Mouse (Mus musculus): ENCODE measurements at regions not wholly inside any gene's neighbourhood (a gene's known extent, or its start where the extent isn't known, plus 50 kb on each side); places are given as distances from the start of the nearest gene placed in this dataset.
"Not testable (repeated sequence)": the region's sequence is repeated elsewhere in the genome, so short reads cannot be mapped to it uniquely, and the experiment has no call there.

- Histone ChIP-seq H3K36me3 (no peaks in the 10 kb centered on the region), H3K9ac (replicated peaks) (no peak overlapping the region), H3K9me3 (no peaks in the 10 kb centered on the region), H3K4me2 (replicated peaks) (no peak overlapping the region), H3K4me1 (replicated peaks) (no peaks in the 10 kb centered on the region), H3K4me3 (replicated peaks) (no peak overlapping the region), H3K27me3 (no peaks in the 10 kb centered on the region), H3K27ac (no peak overlapping the region)
- 90% methylated on average over 7 of the region's 7 CpGs for WGBS
- no peak for ATAC-seq
Observed at GRCm38 (mm10) chr12:113241373-113242193, 55.9 kb downstream of the Tmem121 start.

GRCm38 (mm10) chr12:113242194-113242510 lies 56.4 kb downstream of the Tmem121 start:
- Histone ChIP-seq H3K36me3 (no peaks in the 10 kb centered on the region), H3K9ac (replicated peaks) (no peak overlapping the region), H3K27ac (no peak overlapping the region), H3K4me3 (replicated peaks) (no peak overlapping the region), H3K4me2 (replicated peaks) (no peak overlapping the region), H3K9me3 (no peaks in the 10 kb centered on the region), H3K27me3 (no peaks in the 10 kb centered on the region), H3K4me1 (replicated peaks) (no peaks in the 10 kb centered on the region)
- WGBS = 87% methylated on average over 3 of the region's 3 CpGs
- ATAC-seq = no peak

GRCm38 (mm10) chr12:113244685-113245084 lies 59.0 kb downstream of the Tmem121 start:
- Histone ChIP-seq H3K9ac (replicated peaks) (no peak overlapping the region), H3K4me2 (replicated peaks) (no peak overlapping the region), H3K27ac (no peak overlapping the region), H3K36me3 (no peaks in the 10 kb centered on the region), H3K9me3 (no peaks in the 10 kb centered on the region), H3K4me1 (replicated peaks) (no peaks in the 10 kb centered on the region), H3K27me3 (no peaks in the 10 kb centered on the region), H3K4me3 (replicated peaks) (no peak overlapping the region)
- 90% methylated on average over 2 of the region's 2 CpGs for WGBS
- ATAC-seq = 0 out of 2 replicates have a peak, but pooled peaks have one; percentile 30

- H3K4me1 ChIP-seq (replicated peaks); H3K9ac ChIP-seq (replicated peaks); H3K4me2 ChIP-seq (replicated peaks); H3K36me3 ChIP-seq; ATAC-seq; H3K27ac ChIP-seq; H3K4me3 ChIP-seq (replicated peaks); H3K27me3 ChIP-seq; H3K9me3 ChIP-seq: not testable (repeated sequence)
- 89% methylated on average over 2 of the region's 2 CpGs for WGBS
Observed at GRCm38 (mm10) chr12:113253446-113254424, 68.0 kb downstream of the Tmem121 start.

DNA sequence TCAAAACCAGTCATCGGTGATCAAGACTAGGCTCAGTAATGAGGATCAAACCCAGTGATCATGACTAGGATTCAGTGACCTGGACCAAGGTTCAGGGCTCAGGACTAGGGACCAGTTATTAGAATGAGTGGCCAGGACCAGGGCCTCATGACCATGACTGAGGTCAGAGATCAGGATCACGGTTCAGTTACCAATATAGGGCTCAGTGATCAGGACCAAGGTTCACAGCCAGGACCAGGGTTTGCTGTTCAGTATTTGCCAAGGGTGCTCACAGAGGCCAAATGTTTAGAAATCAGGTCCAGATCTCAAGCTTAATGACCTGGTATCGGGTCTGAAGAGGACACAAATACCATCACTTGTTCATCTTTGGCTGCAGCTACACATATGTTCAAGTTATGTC lies 69.6 kb downstream of the Tmem121 start:
- Histone ChIP-seq H3K36me3 (no peaks in the 10 kb centered on the region), H3K4me3 (replicated peaks) (no peak overlapping the region), H3K27ac (no peak overlapping the region), H3K9me3 (no peaks in the 10 kb centered on the region), H3K27me3 (no peaks in the 10 kb centered on the region), H3K9ac (replicated peaks) (no peak overlapping the region), H3K4me2 (replicated peaks) (no peak overlapping the region), H3K4me1 (replicated peaks) (no peaks in the 10 kb centered on the region)
- no peak for ATAC-seq
- 87% methylated on average over 3 of the region's 3 CpGs for WGBS

DNA sequence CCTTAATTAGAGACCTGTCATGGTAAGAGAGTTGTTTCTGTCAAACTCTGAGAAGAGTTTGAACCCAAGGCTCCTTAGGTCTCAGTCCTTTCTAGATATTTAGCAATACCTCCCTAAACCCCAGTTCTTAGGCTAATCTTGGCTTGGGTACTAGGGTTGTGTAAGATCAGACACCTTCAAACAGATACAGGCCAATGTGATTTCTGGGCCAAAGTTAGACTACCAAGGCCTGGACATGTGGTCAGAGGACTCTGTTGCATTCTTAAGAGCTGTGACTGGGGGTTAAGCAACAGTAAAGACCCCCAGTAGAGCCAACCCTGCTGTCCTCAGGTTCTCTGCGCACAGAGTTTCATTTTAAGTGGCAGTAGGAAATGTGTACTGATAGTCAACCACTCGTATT lies 70.9 kb downstream of the Tmem121 start:
- Histone ChIP-seq H3K4me3 (replicated peaks) (no peak overlapping the region), H3K27ac (no peak overlapping the region), H3K9me3 (no peaks in the 10 kb centered on the region), H3K27me3 (no peaks in the 10 kb centered on the region), H3K4me1 (replicated peaks) (no peaks in the 10 kb centered on the region), H3K36me3 (no peaks in the 10 kb centered on the region), H3K4me2 (replicated peaks) (no peak overlapping the region), H3K9ac (replicated peaks) (no peak overlapping the region)
- 74% methylated on average over 2 of the region's 2 CpGs for WGBS
- ATAC-seq = no peak

DNA sequence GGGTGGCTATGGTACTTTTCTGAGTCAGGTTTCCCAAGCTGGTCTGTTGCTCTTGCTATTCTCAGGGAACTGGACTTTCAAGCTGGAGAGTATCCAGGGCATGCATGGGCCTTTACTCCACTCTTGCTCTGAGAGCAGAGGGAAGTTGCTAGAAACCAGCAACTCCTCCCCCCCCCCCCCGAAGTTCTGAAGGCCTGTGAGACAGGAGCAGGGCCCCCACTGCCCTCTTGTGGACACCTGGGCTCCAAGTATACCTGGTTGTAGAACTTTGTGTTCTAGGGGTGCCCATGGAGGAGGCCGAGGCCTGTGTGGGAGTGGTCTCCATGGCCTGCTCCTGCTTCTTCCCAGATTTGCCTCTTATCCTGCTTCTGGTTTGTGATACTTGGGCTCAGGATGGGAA lies 71.5 kb downstream of the Tmem121 start:
- no peak overlapping the region for H3K4me2 ChIP-seq (replicated peaks)
- H3K27ac ChIP-seq = no peak overlapping the region
- no peaks in the 10 kb centered on the region for H3K36me3 ChIP-seq
- 44% methylated on average over 2 of the region's 2 CpGs for WGBS
- no peaks in the 10 kb centered on the region for H3K27me3 ChIP-seq
- no peaks in the 10 kb centered on the region for H3K9me3 ChIP-seq
- H3K4me3 ChIP-seq (replicated peaks) = no peak overlapping the region
- no peak for ATAC-seq
- H3K4me1 ChIP-seq (replicated peaks) = no peaks in the 10 kb centered on the region
- H3K9ac ChIP-seq (replicated peaks) = no peak overlapping the region

DNA sequence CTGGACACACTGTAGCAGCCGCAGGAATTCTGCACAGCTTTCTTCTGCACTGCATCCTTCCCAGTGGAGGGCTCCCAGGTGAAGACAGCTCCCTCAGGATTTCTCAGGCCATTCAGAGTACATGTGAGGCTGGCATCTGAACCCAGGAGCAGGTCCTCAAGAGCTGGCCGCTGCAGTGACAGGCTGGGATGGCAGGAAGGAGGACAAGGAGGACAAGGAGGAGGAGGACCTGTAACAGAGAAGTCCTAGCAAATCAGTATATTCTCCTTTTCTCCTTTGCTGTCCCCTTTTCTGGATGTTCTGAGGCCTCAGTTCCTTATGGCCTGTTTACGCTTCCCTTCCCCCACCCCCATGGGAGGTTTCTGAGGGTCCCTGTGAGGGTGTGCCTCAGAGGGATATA lies 73.7 kb downstream of the Tmem121 start:
- Histone ChIP-seq H3K36me3 (no peaks in the 10 kb centered on the region), H3K9ac (replicated peaks) (no peak overlapping the region), H3K4me2 (replicated peaks) (no peak overlapping the region), H3K4me1 (replicated peaks) (no peaks in the 10 kb centered on the region), H3K27me3 (no peaks in the 10 kb centered on the region), H3K27ac (no peak overlapping the region), H3K9me3 (no peaks in the 10 kb centered on the region), H3K4me3 (replicated peaks) (no peak overlapping the region)
- 89% methylated on average over 3 of the region's 3 CpGs for WGBS
- no peak for ATAC-seq

GRCm38 (mm10) chr12:113260304-113260703 lies 74.6 kb downstream of the Tmem121 start:
- H3K4me3 ChIP-seq (replicated peaks) = no peak overlapping the region
- no peak overlapping the region for H3K27ac ChIP-seq
- H3K9ac ChIP-seq (replicated peaks) = no peak overlapping the region
- no peaks in the 10 kb centered on the region for H3K36me3 ChIP-seq
- no peaks in the 10 kb centered on the region for H3K27me3 ChIP-seq
- no peak for ATAC-seq
- H3K4me1 ChIP-seq (replicated peaks) = no peaks in the 10 kb centered on the region
- H3K4me2 ChIP-seq (replicated peaks) = no peak overlapping the region
- H3K9me3 ChIP-seq = no peaks in the 10 kb centered on the region
- WGBS = 93% methylated on average over 6 of the region's 6 CpGs

DNA sequence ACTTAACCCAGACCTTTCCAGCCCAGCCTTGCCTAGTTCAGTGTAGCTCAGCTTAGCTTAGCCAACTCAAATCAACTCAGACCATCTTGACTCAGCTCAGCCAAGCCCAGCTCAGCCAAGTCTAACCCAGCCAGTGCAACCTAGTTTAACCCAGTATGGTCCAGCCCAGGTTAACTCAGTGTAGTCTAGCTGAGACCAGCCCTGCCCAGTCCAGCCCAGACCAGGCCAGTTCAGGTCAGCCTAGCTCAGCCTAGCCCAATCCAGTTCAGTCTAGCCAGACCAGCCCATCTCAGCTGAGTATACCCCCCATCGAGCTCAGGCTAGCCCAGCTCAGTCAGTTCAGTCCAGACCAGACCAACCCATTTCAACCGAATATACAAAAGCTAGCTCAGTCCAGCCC lies 90.2 kb downstream of the Tmem121 start:
- 73% methylated on average over 2 of the region's 2 CpGs for WGBS
- no peaks in the 10 kb centered on the region for H3K27me3 ChIP-seq
- peak; percentile 53 for ATAC-seq
- no peaks in the 10 kb centered on the region for H3K36me3 ChIP-seq
- H3K4me2 ChIP-seq (replicated peaks) = no peak overlapping the region
- H3K9ac ChIP-seq (replicated peaks) = no peak overlapping the region
- H3K4me3 ChIP-seq (replicated peaks) = no peak overlapping the region
- no peaks in the 10 kb centered on the region for H3K4me1 ChIP-seq (replicated peaks)
- no peaks in the 10 kb centered on the region for H3K9me3 ChIP-seq
- no peak overlapping the region for H3K27ac ChIP-seq

- H3K27me3 ChIP-seq = no peaks in the 10 kb centered on the region
- no peak overlapping the region for H3K9ac ChIP-seq (replicated peaks)
- H3K4me2 ChIP-seq (replicated peaks) = no peak overlapping the region
- H3K4me1 ChIP-seq (replicated peaks) = no peaks in the 10 kb centered on the region
- ATAC-seq = peak; percentile 66
- no peak overlapping the region for H3K27ac ChIP-seq
- no peak overlapping the region for H3K4me3 ChIP-seq (replicated peaks)
- no peaks in the 10 kb centered on the region for H3K36me3 ChIP-seq
- 75% methylated on average over 1 of the region's 1 CpGs for WGBS
- H3K9me3 ChIP-seq = no peaks in the 10 kb centered on the region
Observed at GRCm38 (mm10) chr12:113276355-113276942, 90.7 kb downstream of the Tmem121 start.

DNA sequence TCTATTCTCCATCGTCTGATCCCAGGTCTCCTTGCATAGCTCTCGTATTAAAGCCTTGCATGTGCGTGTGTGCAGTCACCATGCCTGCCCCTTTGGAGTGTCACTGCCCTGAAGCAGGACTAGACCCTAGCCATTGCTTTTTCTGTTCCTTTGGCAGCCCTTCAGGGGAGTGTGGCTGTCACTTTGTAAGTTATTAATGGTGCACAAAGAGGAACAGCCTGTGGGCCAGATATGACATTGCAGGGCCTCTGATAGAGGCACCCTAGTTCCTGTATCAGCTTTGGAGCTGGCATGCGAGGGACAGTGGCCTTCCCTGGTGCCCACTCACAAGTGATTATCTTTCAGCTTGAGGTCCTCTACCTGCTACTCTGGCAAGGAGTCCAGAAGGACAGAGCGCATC lies 92.0 kb downstream of the Tmem121 start:
- 94% methylated on average over 5 of the region's 5 CpGs for WGBS
- Histone ChIP-seq H3K4me3 (replicated peaks) (no peak overlapping the region), H3K27ac (no peak overlapping the region)

More for the DNA sequence above, 92.0 kb downstream of the Tmem121 start:
- Histone ChIP-seq H3K27me3 (no peaks in the 10 kb centered on the region), H3K4me1 (replicated peaks) (no peaks in the 10 kb centered on the region), H3K9ac (replicated peaks) (no peak overlapping the region), H3K9me3 (no peaks in the 10 kb centered on the region), H3K4me2 (replicated peaks) (no peak overlapping the region), H3K36me3 (no peaks in the 10 kb centered on the region)
- ATAC-seq = no peak
